20 mouse cellular contexts compared by ENCODE assay signal in the genomic region with DNA sequence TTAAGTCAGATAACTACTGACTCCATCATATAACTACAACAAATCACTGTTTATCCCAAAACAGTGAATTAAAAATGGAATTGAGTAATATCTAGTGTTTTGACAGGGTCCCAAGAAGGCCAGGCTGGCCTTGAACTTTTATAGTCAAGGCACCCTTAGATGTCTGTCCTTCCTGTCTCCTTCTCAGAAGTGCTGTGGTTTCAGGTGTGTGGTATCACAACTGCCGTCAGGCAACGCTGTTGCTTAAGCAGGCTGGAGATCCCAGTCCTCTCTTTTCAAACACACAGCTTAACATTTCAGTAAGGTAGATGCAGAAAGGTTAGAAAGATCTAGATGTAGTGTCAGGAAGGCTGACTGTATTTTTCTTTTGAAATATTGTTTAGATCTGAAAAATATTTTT. TPM values are rescaled to one million over a fixed set of nuclear protein-coding genes. Genes with fewer than 3 reads are reported as not detected.
DNase-seq lines count a peak whose midpoint lies in the region; ATAC-seq and TF ChIP-seq lines count a peak whose summit lies in the region.
"Had no signal": no experiment of that assay in that cellular context is flagged by ENCODE, and none has a peak within 500 bp of the region (broad histone marks: within the 10 kb centered on the region; RNA-seq: fewer than 3 reads in every experiment).

No protein-coding gene starts in this region.

- intact Hi-C loops in heart, adult 2 months (cut with DNase I), result no loop called here

- H3K27me3 ChIP-seq in heart, embryonic 11.5 days (ENCODE audit: control insufficient read depth, insufficient read depth, low read length), result no peaks in the 10 kb centered on the region
- H3K27me3 ChIP-seq in heart, adult 2 months (ENCODE audit: control insufficient read depth, insufficient read depth, low read length), result no peaks in the 10 kb centered on the region
- H3K27me3 ChIP-seq in embryonic facial prominence, embryonic 10.5 days (replicated peaks; ENCODE audit: low read depth, poor library complexity, severe bottlenecking), result no peaks in the 10 kb centered on the region
- H3K27me3 ChIP-seq: forebrain, embryonic 13.5 days; hindbrain, embryonic 15.5 days had no signal

- TF ChIP-seq POLR2A in heart, adult 2 months (IDR thresholded peaks at IDR 0.05; ENCODE audit: insufficient read depth, low read depth, low read length), result no peak

- H3K9ac ChIP-seq in heart, embryonic 11.5 days (ENCODE audit: low read depth, low read length), result 0 out of 2 replicates have a peak overlapping the region, but pooled peaks have one; percentile 34
- no peak overlapping the region for H3K9ac ChIP-seq in heart, adult 2 months (ENCODE audit: low read depth, low read length)
- H3K9ac ChIP-seq: forebrain, embryonic 13.5 days; hindbrain, embryonic 15.5 days had no signal

- peaks cover 17% of the 10 kb centered on the region for H3K36me3 ChIP-seq in heart, embryonic 11.5 days (ENCODE audit: control insufficient read depth, insufficient read depth, low read length)
- peaks cover 18% of the 10 kb centered on the region for H3K36me3 ChIP-seq in heart, adult 2 months (ENCODE audit: control insufficient read depth, insufficient read depth, low read length)
- no peaks in the 10 kb centered on the region; the same call in 1 of the 2 replicates for H3K36me3 ChIP-seq in embryonic facial prominence, embryonic 10.5 days (replicated peaks)
- H3K36me3 ChIP-seq: hindbrain, embryonic 15.5 days; midbrain, embryonic 10.5 days had no signal

- peak overlapping the region; percentile 77 for H3K27ac ChIP-seq in heart, embryonic 11.5 days (ENCODE audit: low read depth, low read length)
- H3K27ac ChIP-seq in heart, adult 2 months, result no peak overlapping the region
- H3K27ac ChIP-seq in embryonic facial prominence, embryonic 10.5 days (replicated peaks), result peak overlapping the region; percentile 19; the same call in 1 of the 2 replicates
- H3K27ac ChIP-seq: forebrain, embryonic 13.5 days; hindbrain, embryonic 15.5 days; midbrain, embryonic 10.5 days had no signal

- H3K79me2 ChIP-seq in heart, adult 2 months (replicated peaks; ENCODE audit: control insufficient read depth, insufficient read depth, low read length), result no peaks in the 10 kb centered on the region; the same call in 1 of the 2 replicates

- TF ChIP-seq CTCF in heart, adult 2 months (IDR thresholded peaks at IDR 0.05), result no peak

- no peak overlapping the region for H3K4me2 ChIP-seq in heart, embryonic 11.5 days
- H3K4me2 ChIP-seq: forebrain, embryonic 13.5 days; hindbrain, embryonic 15.5 days; liver, embryonic 11.5 days had no signal

- DNase-seq in heart, adult 2 months, result no peak
- DNase-seq in CD4-positive helper T cell, adult 2 months (ENCODE audit: low read depth, low spot score), result peak; percentile 32
- no peak for DNase-seq in embryonic facial prominence, embryonic 10.5 days (ENCODE audit: low spot score)
- DNase-seq in naive thymus-derived CD4-positive, alpha-beta T cell, adult 2 months (ENCODE audit: low read depth), result peak; percentile 15
- no peak for DNase-seq in urinary bladder, postnatal 36 days (ENCODE audit: low spot score in 2 of 2)
- DNase-seq in spleen, adult 12 weeks (ENCODE audit: low spot score), result no peak
- no peak for DNase-seq in right cerebral cortex, postnatal 10 days (ENCODE audit: low spot score in 2 of 2)
- DNase-seq: adrenal gland, adult 2 months; cerebellum, adult 2 months; kidney, adult 2 months; kidney, postnatal 36 days; lung, adult 18-20 months; lung, postnatal 36 days; right cerebral cortex, postnatal 4 days had no signal

- WGBS in heart, embryonic 11.5 days (ENCODE audit: insufficient replicate concordance), result 48% methylated on average over 2 of the region's 2 CpGs
- WGBS in heart, adult 2 months, result 78% methylated on average over 2 of the region's 2 CpGs
- 82% methylated on average over 2 of the region's 2 CpGs for WGBS in embryonic facial prominence, embryonic 10.5 days

- H3K4me1 ChIP-seq in heart, embryonic 11.5 days (ENCODE audit: control insufficient read depth, insufficient read depth, low read length), result peaks cover 40% of the 10 kb centered on the region
- H3K4me1 ChIP-seq in heart, adult 2 months (ENCODE audit: control insufficient read depth, insufficient read depth, low read length), result no peaks in the 10 kb centered on the region
- H3K4me1 ChIP-seq in embryonic facial prominence, embryonic 10.5 days, result peaks cover 29% of the 10 kb centered on the region
- H3K4me1 ChIP-seq: hindbrain, embryonic 15.5 days had no signal

- no peak for TF ChIP-seq EP300 in heart, adult 2 months (IDR thresholded peaks at IDR 0.05; ENCODE audit: insufficient read depth, low read depth, low read length)

- H3K4me3 ChIP-seq in heart, embryonic 11.5 days (ENCODE audit: low read depth, low read length), result no peak overlapping the region
- no peak overlapping the region for H3K4me3 ChIP-seq in heart, adult 2 months
- no peak overlapping the region for H3K4me3 ChIP-seq in embryonic facial prominence, embryonic 10.5 days
- H3K4me3 ChIP-seq: erythroblast, embryonic 14.5 days; forebrain, embryonic 13.5 days; hindbrain, embryonic 15.5 days; midbrain, embryonic 10.5 days had no signal

- ATAC-seq in heart, embryonic 11.5 days (replicated peaks; ENCODE audit: insufficient number of reproducible peaks, low FRiP score, low TSS enrichment), result no peak
- ATAC-seq: forebrain, embryonic 13.5 days had no signal

- no peaks in the 10 kb centered on the region for H3K9me3 ChIP-seq in heart, embryonic 11.5 days (replicated peaks; ENCODE audit: control insufficient read depth, low read length)
- no peaks in the 10 kb centered on the region for H3K9me3 ChIP-seq in embryonic facial prominence, embryonic 10.5 days
- H3K9me3 ChIP-seq: forebrain, embryonic 13.5 days; hindbrain, embryonic 15.5 days; midbrain, embryonic 10.5 days had no signal

RNA-seq across cellular contexts. Expression of gene Gyg, which starts 13.0 kb away (rescaled TPM):
- polyA plus RNA-seq in heart, embryonic 11.5 days (2014; fragmentation: Nextera tagmentation; extraction: Ambion mirVana), result 797 and 836 TPM in 2 replicates
- total RNA-seq in heart, adult 2 months (2021), result 100 to 1,000 TPM; 145 to 161 TPM
- 114 and 195 TPM in 2 replicates for polyA plus RNA-seq in heart, adult 2 months (2012; rRNA removed)
- polyA plus RNA-seq in embryonic facial prominence, embryonic 10.5 days (2016; fragmentation: Nextera tagmentation; extraction: Ambion mirVana), result 39.7 and 40.8 TPM in 2 replicates

Comparison
In these comparisons a context has a peak if more than half of its experiments do, and no peak if none do; other contexts are left out.
1. DNase-seq: peak in CD4-positive helper T cell, adult 2 months (single experiment) and naive thymus-derived CD4-positive, alpha-beta T cell, adult 2 months (single experiment); none in heart, adult 2 months (0 of 2), embryonic facial prominence, embryonic 10.5 days (single experiment), urinary bladder, postnatal 36 days (0 of 2), spleen, adult 12 weeks (single experiment) and right cerebral cortex, postnatal 10 days (0 of 2).